12 mouse cellular contexts compared by ENCODE assay signal in the genomic region with DNA sequence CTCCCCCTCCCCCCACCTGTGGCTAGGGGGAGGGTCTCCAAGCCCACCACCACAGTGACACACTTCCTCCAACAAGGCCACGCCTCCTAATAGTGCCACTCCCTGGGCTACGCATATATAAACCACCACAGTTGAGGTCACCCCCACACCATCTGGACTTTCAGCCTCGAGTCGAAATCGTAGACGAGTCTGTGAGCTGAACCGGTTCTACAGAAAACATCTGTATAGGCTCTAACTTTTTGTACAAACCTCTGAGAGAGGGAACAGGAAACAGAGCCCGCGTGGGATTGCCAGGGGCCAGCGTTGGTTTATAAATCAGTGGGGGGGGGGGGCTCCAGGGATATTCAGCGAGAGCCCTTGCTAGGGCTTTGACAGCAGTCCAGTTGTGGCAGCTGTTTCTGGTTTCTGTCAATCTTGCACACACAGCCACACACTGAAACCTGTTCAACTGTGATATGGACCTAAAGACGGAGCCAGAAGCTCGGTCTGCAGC.
DNase-seq lines count a peak whose midpoint lies in the region; ATAC-seq lines count a peak whose summit lies in the region.
"Had no signal": no experiment of that assay in that cellular context is flagged by ENCODE, and none has a peak within 500 bp of the region (broad histone marks: within the 10 kb centered on the region; RNA-seq: fewer than 3 reads in every experiment).

No protein-coding gene starts in this region.

- no peaks in the 10 kb centered on the region for H3K36me3 ChIP-seq in embryonic facial prominence, embryonic 13.5 days
- 0 out of 2 replicates have a peak, but pooled peaks cover 4% of the 10 kb centered on the region for H3K36me3 ChIP-seq in limb, embryonic 13.5 days

- H3K9me3 ChIP-seq in embryonic facial prominence, embryonic 13.5 days = no peaks in the 10 kb centered on the region
- H3K9me3 ChIP-seq in limb, embryonic 13.5 days = no peaks in the 10 kb centered on the region

- H3K27ac ChIP-seq in embryonic facial prominence, embryonic 13.5 days = peak overlapping the region; percentile 29; the same call in 1 of the 2 replicates
- H3K27ac ChIP-seq in limb, embryonic 13.5 days = peak overlapping the region; percentile 75
- H3K27ac ChIP-seq: forebrain, embryonic 10.5 days; macrophage had no signal

- no peak overlapping the region for H3K9ac ChIP-seq in embryonic facial prominence, embryonic 13.5 days
- no peak overlapping the region for H3K9ac ChIP-seq in limb, embryonic 13.5 days

- peak; percentile 53 for ATAC-seq in embryonic facial prominence, embryonic 13.5 days (ENCODE audit: insufficient number of reproducible peaks, insufficient read depth, low FRiP score, low TSS enrichment, low read depth)
- ATAC-seq in limb, embryonic 13.5 days (ENCODE audit: low FRiP score, low read depth) = peak; percentile 86

- peak; percentile 52 for DNase-seq in kidney, postnatal 10 days
- no peak for DNase-seq in kidney, adult 9 months
- DNase-seq in embryo, embryonic 10.5 days (ENCODE audit: low spot score) = peak; percentile 67
- no peak for DNase-seq in right cerebral cortex, postnatal 14 days
- no peak for DNase-seq in right cerebral cortex, postnatal 25 days
- DNase-seq: cerebellum, adult 11-12 months; gastrocnemius, postnatal 36 days; thymus, postnatal 25 days had no signal

- H3K27me3 ChIP-seq in embryonic facial prominence, embryonic 13.5 days = no peaks in the 10 kb centered on the region
- H3K27me3 ChIP-seq in limb, embryonic 13.5 days = peaks cover 19% of the 10 kb centered on the region

- no peak overlapping the region for H3K4me3 ChIP-seq in embryonic facial prominence, embryonic 13.5 days
- peak overlapping the region; percentile 7; the same call in 1 of the 2 replicates for H3K4me3 ChIP-seq in limb, embryonic 13.5 days
- H3K4me3 ChIP-seq: forebrain, embryonic 10.5 days had no signal

- H3K4me1 ChIP-seq in embryonic facial prominence, embryonic 13.5 days = peaks cover 41% of the 10 kb centered on the region
- H3K4me1 ChIP-seq in limb, embryonic 13.5 days = peaks cover 45% of the 10 kb centered on the region

- H3K4me2 ChIP-seq in embryonic facial prominence, embryonic 13.5 days = peak overlapping the region; percentile 27; the same call in 1 of the 2 replicates
- H3K4me2 ChIP-seq in limb, embryonic 13.5 days (replicated peaks) = peak overlapping the region; percentile 50

- 13% methylated on average over 13 of the region's 13 CpGs for WGBS in embryonic facial prominence, embryonic 13.5 days
- WGBS in limb, embryonic 13.5 days = 5% methylated on average over 13 of the region's 13 CpGs

Comparison
In these comparisons a context has a peak if more than half of its experiments do, and no peak if none do; other contexts are left out.
1. DNase-seq: peak in kidney, postnatal 10 days (single experiment) and embryo, embryonic 10.5 days (single experiment); none in kidney, adult 9 months (single experiment), right cerebral cortex, postnatal 14 days (single experiment) and right cerebral cortex, postnatal 25 days (single experiment).